Mouse (Mus musculus) MEL (cell line): Measurements from ENCODE around the gene Syce2.

Source experiments
- CHD1 ChIP-seq: IDR thresholded peaks from 2 replicates; pipeline ENCODE4 v1.6.1; 2012; ENCODE audit warnings: low read depth, mild to moderate bottlenecking, inconsistent platforms, low read length, improper control_type of control experiment
- CTCF ChIP-seq, 3 experiments: IDR thresholded peaks in 2 of 3; conservative IDR thresholded peaks in 1 of 3; 2 replicates each; pipeline ENCODE4 v1.5.1; 2011 to 2012; ENCODE audit warnings: low read length in 3 of 3, low read depth in 2 of 3, mild to moderate bottlenecking in 2 of 3, improper control_type of control experiment in 1 of 3, inconsistent platforms in 1 of 3, mixed read lengths in 1 of 3, moderate library complexity in 1 of 3; ENCODE audit not compliant: control insufficient read depth in 1 of 3, insufficient read depth in 1 of 3, poor library complexity in 1 of 3, severe bottlenecking in 1 of 3
- EP300 ChIP-seq, 2 experiments: IDR thresholded peaks; 2 replicates each; pipeline ENCODE4 v1.6.1; 2011; ENCODE audit warnings: improper control_type of control experiment in 2 of 2, low read length in 2 of 2, low read depth in 1 of 2, mild to moderate bottlenecking in 1 of 2
- GATA1 ChIP-seq: IDR thresholded peaks from 2 replicates; pipeline ENCODE4 v1.6.1; 2011; ENCODE audit warnings: low read depth, low read length, improper control_type of control experiment
- MAFK ChIP-seq: IDR thresholded peaks from 2 replicates; pipeline ENCODE4 v1.6.1; 2011; ENCODE audit warnings: low read depth, mild to moderate bottlenecking, low read length, improper control_type of control experiment, borderline replicate concordance
- MAX ChIP-seq: IDR thresholded peaks from 2 replicates; pipeline ENCODE4 v1.6.1; 2011; ENCODE audit warnings: low read length, improper control_type of control experiment
- MEF2A ChIP-seq: IDR thresholded peaks from 2 replicates; pipeline ENCODE4 v1.6.1; 2014; ENCODE audit warnings: low read depth, mild to moderate bottlenecking, inconsistent platforms, low read length, improper control_type of control experiment; ENCODE audit not compliant: poor library complexity, insufficient replicate concordance, severe bottlenecking; ENCODE audit errors: extremely low read depth
- MYC ChIP-seq: IDR thresholded peaks from 2 replicates; pipeline ENCODE4 v1.6.1; 2011; ENCODE audit warnings: low read depth, mild to moderate bottlenecking, low read length, improper control_type of control experiment, moderate library complexity
- NELFE ChIP-seq: IDR thresholded peaks from 2 replicates; pipeline ENCODE4 v1.6.1; 2011; ENCODE audit warnings: low read depth, low read length, improper control_type of control experiment
- POLR2A ChIP-seq, 2 experiments: IDR thresholded peaks; 2 replicates each; pipeline ENCODE4 v1.6.1; 2011 to 2012; ENCODE audit warnings: low read length in 2 of 2, mild to moderate bottlenecking in 2 of 2, control low read depth in 1 of 2, improper control_type of control experiment in 1 of 2, low read depth in 1 of 2, moderate library complexity in 1 of 2; ENCODE audit not compliant: control insufficient read depth in 1 of 2, insufficient read depth in 1 of 2, poor library complexity in 1 of 2
- POLR2AphosphoS2 ChIP-seq: IDR thresholded peaks from 2 replicates; pipeline ENCODE4 v1.6.1; 2011; ENCODE audit warnings: low read length, improper control_type of control experiment
- TAL1 ChIP-seq: IDR thresholded peaks from 2 replicates; pipeline ENCODE4 v1.6.1; 2012; ENCODE audit warnings: mild to moderate bottlenecking, inconsistent platforms, low read length, moderate library complexity, mixed read lengths
- USF1 ChIP-seq: IDR thresholded peaks from 2 replicates; pipeline ENCODE4 v1.6.1; 2014; ENCODE audit warnings: low read depth, mild to moderate bottlenecking, inconsistent platforms, low read length, improper control_type of control experiment, moderate library complexity
- USF2 ChIP-seq, 2 experiments: IDR thresholded peaks; 2 replicates each; pipeline ENCODE4 v1.6.1; 2011 to 2012; ENCODE audit warnings: improper control_type of control experiment in 2 of 2, low read length in 2 of 2, borderline replicate concordance in 1 of 2, inconsistent platforms in 1 of 2, low read depth in 1 of 2, mild to moderate bottlenecking in 1 of 2; ENCODE audit not compliant: insufficient read depth in 1 of 2

- TF ChIP-seq NELFE (no peak), GATA1 (no peak), POLR2A (IDR thresholded peaks at IDR 0.05; ENCODE audit: control insufficient read depth in 1 of 2, insufficient read depth in 1 of 2, low read depth in 1 of 2, low read length in 2 of 2, poor library complexity in 1 of 2) (no peak), USF2 (IDR thresholded peaks at IDR 0.05; ENCODE audit: borderline replicate concordance in 1 of 2, insufficient read depth in 1 of 2, low read depth in 1 of 2, low read length in 2 of 2) (no peak), POLR2AphosphoS2 (no peak), MAFK (no peak), CHD1 (no peak), CTCF (IDR thresholded peaks at IDR 0.05 in 2 of 3, conservative IDR thresholded peaks at IDR 0.05 in 1 of 3; ENCODE audit: control insufficient read depth in 1 of 3, insufficient read depth in 1 of 3, low read depth in 2 of 3, low read length in 3 of 3, poor library complexity in 1 of 3, severe bottlenecking in 1 of 3) (no peak), MAX (no peak), TAL1 (no peak), MYC (no peak), EP300 (IDR thresholded peaks at IDR 0.05; ENCODE audit: low read depth in 1 of 2, low read length in 2 of 2) (no peak), MEF2A (no peak), USF1 (no peak)
Measured at GRCm38 (mm10) chr8:84884728-84885127, 12.8 kb downstream of the Syce2 start.
